Mouse (Mus musculus) cerebellum, adult 18-20 months (tissue): ENCODE measurements around the gene Rassf1.

Experiments
- DNase-seq, 2 experiments: peaks; one replicate each; pipeline ENCODE4 v3.0.0; 2021

The Rassf1 gene

DNA sequence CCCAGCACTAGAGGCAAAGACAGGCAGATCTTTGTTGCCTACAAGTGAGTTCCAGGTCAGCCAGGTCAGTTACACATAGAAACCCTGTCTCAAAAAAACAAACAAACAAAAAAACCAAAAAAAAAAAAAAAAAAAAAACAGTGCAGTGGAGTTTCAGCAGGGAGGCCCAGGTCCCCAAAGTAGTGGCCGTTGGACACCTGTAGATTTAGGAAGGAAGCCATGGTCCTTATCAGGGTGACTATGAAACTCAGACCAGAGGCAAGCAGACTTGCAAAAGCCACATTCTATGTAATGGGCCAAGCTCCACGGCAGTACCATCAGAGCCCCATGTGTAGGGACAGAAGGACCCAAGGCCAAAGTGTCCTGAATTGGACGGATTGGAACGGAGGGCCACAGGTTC, 30.2 kb downstream of the Rassf1 start:
- DNase-seq, result no peak

DNA sequence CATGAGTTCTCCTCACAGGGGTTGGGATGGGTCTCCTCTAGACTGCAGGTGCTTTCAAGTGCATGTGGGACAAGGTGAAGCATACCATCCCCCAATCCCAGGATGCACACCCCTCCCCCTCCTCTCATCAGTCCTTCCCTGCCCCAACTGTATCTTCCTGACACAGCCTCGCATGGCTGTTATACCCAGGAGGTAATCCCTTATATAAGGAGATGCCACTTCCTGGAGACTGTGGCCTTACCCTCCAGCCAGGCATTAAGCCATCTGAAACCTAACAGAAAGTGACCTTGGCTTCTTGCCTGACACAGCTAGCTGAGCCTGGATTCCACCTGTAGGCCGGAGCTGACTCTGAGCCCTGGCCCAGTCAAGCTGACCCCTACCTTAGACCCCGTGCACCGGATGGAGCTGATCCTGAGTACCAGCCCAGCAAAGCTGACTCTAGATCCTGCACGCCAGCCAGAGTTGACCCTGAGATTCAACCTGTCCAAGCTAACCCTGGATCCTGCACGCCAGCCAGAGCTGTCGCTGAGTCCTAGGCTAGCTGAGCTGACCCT, 31.2 kb downstream of the Rassf1 start:
- peak in 1 of 2 experiments; percentile 25 for DNase-seq

DNA sequence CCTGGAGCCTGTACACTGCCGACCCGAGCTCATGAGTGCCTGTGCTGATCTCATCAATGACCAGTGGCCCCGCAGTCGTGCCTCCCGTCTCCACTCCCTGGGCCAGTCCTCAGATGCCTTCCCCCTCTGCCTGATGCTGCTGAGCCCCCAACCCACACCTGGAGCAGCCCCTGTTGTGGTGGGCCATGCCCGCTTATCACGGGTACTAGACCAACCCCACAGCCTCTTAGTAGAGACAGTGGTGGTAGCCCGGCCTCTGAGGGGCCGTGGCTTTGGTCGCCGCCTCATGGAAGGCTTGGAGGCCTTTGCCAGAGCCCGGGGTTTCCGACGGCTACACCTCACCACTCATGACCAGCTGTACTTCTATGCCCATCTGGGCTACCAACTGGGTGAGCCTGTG, 31.8 kb downstream of the Rassf1 start:
- no peak for DNase-seq

DNA sequence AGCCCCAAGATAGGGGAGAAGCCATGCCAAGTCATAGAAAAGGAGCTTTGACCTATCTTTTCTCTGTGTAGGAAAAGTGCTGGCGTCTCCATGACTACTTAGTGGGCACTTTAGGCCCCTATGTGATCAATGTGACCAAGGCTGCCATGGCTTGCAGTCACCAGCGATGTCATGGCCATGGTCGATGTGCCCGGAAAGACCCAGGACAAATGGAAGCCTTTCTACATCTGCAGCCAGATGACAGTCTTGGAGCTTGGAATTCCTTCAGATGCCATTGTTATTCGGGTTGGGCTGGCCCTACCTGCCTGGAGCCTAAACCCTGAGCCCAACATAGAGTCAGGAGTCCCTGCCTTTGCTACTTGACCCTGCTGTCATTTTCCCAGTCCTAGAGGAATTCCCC, 35.1 kb downstream of the Rassf1 start:
- DNase-seq, result peak in 1 of 2 experiments; percentile 34

DNA sequence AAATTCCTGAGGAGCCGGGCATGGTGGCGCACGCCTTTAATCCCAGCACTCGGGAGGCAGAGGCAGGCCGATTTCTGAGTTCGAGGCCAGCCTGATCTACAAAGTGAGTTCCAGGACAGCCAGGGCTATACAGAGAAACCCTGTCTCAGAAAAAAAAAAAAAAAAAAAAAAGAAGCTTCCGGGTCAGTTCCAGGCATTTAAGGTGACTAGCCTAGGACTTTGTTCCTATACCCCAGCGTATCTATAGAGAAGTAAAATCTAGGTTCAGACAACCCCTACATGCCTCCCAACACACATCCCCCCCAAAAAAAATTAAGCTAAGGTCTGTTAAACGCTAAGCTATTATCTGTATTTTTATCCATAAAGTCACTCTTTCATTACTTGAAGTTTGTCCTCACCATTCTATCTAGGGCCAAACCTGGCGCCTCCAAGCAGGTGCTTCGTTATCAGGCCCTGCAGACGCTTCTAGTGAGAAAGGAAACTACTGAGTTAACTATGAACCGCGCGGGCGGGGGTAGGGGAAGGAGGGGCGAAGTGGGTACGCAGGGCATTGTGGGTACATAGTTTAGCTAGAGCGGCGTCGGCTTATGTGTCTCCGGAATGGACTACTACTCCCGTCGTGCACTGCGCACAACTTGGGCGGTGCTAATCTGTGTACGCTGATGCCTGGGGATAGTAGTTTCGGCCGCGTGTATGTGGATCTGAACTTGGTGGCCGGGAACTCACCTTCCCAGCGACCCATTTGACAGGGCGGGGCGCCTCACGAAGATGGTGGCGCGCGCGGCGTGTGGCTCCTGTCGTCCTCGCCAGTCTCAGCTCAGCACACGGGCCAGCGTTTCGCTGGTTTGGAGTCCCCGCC, 35.8 kb downstream of the Rassf1 start, which contains the start of gene Ifrd2:
TSS of gene Ifrd2 (plus strand) at position 669 of the 859 bp plus-strand sequence.
- DNase-seq, result peak; percentile 95 to 100

DNA sequence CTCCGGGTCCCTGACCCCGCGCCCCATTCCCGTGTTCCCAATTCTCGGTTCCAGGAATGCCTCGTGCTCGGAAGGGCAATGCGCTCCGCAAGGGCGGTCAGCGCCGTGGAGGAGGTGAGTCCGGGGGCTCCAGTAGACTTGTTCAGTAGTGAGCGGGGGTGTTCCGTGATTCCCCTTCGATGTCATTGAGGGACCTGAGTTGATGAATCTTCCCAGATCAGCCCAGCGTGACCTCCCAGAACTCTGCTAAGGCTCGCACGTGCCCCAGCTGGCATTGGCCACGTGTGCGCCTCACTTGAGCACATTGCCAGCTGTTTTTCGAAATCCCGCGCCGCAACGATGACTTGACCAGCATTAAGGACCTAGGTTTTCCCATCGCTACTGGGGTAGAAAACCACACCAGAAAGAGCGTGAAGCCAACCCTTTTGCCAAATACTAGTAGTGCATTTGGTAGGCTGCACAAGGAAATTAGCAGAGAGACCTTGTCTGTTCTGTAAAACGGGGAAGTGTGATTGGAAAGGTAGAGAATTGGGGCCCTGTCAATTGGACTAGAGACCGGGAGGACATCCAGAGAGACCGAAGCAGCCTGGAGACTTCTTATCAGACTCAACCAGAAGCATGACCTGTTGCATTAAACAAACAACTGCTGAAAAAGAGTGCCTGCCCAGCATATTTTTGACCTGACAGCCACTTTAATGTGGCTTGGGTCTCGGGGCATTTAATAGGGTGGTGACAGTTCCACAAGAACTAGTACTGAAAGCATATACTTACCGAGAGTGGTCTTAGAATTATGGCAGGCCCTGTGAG, 36.7 kb downstream of the Rassf1 start:
- no peak for DNase-seq

DNA sequence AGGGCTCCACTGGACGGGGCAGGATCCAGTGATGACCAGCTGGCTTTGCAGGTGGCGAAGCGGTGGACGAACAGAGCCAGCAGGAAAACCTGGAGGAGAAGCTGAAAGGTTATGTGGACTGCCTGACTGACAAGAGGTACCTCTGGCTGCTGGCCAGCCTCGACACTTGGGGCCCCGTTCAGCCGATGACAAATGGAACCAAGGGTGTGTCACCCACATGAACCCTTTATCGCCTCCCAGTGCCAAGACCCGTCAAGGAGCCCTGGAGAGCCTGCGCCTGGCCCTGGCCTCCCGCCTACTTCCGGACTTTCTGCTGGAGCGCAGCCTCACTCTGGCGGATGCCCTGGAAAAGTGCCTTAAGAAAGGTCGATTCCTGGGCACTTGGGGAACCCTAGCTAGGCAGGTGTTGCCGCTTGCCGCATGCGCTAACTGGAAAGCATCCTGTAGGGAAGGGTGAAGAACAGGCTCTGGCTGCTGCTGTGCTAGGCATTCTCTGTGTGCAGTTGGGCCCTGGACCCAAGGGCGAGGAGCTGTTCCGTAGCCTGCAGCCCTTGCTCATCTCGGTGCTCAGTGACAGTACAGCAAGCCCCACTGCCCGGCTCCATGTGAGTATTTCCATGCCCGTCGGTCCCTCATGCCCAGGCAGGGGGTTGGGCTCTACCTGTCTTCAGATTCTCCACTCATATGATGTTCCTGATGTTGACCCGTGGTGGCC, 38.9 kb downstream of the Rassf1 start:
- DNase-seq, result peak in 1 of 2 experiments; percentile 45

DNA sequence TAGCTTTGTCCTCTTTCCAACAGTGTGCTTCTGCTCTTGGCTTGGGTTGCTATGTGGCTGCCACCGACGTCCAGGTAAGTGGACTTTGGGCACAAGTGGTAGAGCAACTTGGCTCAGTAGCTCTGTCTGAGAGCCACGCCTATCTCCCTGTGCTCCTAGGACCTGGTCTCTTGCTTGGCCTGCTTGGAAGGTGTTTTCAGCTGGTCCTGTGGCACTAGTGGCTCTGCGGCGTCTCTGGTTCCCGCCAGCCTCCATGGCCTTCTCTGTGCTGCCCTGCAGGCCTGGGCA, 39.4 kb downstream of the Rassf1 start:
- no peak for DNase-seq

DNA sequence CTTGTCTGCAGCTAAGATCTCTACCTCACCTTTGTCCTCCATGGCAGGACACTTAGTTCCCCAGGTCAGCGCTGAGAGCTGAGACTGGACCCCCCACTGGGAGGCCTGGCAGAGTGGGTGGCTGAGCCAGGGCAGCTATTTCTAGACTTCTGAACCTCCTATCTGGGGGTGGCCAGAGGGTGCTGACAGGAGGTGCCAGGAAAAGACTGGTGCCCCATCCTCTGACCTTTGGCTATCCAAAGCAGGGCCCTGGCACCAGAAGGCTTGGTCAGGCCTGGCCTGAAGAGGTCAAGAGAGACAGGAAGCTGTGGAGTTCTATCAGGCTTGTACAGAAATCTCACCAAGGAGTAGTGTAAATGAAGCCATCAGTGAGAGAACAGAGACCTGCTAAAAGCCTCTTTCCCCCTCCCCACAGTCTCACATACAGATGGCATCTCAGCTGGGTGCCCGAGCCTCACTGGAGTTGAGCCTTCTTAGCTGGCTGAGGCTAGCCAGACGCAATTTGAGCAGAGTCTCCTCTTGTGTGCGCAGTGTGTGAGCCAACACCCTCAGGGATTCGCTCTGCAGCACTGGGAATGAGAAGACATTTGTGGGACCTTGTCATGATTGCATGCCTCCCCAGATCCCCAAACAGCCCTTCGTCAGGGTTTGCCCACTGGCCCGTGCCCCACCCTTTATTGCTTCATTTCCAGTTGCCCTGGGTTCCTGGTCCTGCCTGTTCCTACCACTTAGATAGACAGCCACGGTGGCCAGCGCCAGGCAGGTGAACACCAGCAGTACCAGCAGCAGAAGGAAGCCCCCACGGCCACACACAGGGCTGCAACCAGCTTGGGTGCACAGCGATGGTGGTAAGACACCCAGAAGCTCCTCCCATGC, 42.0 kb downstream of the Rassf1 start:
- peak; percentile 88 to 93 for DNase-seq

DNA sequence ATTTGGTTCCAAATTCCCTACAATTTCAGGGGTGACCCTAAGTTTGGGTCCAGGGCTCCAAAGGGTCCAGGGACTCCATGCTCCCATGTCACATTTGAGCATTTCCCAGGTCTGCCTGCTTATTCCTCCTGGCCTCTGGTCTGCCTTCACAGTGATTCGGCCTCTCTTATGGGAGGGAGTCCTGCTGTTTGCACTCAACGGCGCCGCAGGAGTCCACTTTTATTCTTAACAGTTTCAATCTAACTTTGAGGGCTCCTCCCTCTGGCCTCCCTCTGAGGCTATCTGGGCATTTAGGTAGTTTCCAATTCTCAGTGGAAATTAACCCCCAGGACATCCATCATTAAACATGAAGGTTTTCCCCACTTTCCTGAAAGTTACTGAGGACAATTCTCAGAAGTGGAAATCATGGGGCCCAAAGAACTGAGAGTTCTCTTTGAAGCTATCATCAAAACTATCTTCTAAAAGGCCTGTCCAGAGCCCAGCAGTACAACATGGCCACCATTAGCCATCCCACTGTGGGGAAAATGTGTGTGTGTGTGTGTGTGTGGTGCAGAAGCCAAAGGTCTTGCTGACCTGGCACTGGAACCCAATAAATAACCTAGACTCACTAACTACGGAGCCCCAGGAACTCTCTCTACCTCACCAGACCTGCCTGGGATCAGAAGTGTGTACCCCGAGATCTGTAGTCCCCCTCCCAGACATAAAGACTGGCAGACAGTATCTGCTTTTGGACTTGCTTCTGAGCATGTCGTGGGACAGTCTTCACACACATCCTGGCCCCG, 43.1 kb downstream of the Rassf1 start:
- no peak for DNase-seq

DNA sequence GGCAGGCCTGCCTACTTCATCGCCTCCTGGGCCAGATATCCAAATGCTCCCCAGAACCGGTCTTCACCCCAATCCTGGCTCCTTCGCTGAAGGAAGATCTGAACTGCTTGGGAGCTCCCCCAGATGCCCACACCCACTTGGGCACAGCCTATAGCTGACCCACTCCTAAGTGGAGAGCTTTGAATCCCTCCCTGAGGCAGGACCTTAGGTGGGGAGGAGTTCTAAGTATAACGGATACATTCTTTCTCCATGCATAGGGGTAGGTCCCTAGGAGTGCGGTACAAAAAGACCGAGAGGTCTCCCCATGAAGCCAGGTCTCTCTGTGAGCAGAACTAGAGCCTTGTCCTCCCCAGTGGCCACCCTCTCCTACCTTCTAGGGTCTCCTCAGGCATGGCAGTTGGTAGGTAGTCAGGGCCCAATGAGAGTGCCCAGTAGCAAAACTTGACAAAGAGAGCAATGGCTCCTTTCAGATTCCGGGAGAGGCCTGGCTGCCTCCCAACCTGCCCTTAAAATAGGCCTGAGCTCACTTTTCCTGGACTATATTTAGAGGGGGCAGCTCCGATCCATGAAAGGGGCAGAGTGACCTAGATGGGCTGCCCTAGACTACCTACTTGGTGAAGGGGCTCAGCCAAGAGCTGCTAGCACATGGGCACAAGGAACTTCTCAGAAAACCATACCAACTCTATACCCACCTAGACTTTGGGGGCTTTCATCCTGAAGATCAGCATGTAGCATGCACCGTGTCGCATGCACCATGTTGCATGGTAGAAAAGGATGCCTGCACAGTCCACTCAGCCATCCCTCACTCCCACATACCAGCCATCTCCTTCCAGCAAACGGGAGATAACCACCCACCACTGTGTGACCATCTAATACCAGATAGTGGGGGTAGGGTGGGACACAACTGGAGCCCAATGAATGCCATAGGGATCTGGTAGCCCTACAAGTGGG, 45.5 kb downstream of the Rassf1 start:
- no peak for DNase-seq

DNA sequence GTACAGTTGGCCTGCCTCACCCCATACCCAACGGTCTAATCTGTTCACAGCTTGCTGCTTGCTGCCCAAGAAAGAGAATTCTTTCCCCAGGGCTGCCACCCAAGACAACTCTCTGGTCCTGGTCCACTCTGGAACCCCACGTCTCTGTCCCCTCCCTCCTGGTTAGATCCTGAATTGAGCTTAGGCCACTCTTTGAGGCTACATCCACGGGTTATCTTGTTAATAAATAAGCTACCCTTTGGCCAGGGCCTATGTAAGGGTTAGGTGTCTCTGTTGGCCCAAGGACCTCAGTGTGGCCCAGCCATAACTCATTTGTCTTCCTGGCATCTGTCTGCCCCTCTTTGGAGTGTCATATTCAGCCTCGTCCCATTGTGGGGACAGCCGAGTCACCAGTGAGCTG, 47.0 kb downstream of the Rassf1 start:
- DNase-seq, result no peak

DNA sequence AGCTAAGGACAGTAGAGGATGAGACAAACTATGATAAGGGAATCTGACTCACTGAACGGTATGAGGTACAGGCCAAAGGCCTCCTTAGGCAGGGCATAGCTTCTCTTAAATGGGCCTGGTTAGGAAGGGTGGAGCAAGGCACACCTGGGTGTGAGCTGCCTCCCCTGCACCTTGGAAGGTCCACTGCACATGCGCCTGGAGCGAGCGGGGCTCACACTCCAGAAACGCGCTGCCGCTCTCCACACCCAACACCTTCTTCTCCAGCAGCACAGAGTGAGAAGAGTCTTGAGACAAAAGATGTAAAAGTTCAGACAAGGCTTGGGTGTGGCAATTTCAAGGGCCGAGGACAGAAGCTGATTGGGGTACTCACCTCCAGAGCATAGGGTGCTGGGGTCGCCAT, 48.1 kb downstream of the Rassf1 start:
- peak in 1 of 2 experiments; percentile 18 for DNase-seq

DNA sequence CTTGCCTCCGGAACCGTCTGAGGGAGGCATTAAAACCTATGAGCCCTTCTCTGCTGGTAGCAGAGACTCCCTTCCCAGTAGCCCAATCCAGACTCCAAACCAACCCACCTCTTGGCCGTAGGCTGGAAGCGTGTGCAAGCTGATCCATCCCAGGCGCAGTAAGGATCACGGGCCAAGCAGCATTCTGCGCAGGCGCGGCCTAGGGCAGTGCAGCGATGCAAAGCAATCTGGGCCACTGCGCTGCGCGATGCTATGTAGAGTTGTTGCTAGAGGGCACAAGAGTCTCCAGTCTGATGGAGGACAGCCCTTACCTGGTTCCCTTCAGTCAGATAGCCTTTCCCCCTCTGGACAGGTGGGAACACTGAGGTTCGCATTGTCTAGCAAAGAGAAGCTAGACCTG, 48.5 kb downstream of the Rassf1 start:
- peak; percentile 68 to 72 for DNase-seq

DNA sequence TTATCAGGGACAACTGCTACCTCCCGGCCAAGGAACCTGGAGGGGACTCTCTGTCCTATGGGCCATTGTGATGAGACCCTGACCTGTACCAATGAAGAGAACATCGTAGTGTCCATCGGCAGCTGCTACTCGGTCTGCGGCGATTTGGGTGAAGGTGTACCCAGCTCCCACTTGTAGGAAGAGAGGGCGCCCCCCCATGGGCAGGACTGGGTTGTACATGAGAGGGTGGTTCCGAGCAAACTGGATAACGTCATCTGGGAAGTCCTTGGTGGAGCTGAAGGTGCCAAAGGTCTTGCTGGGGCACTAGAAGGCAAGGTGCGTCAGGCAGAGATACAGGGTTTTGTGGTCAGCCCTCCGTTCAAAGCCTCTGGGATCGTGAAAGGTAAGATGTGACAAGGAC, 49.4 kb downstream of the Rassf1 start:
- peak in 1 of 2 experiments; percentile 40 for DNase-seq

DNA sequence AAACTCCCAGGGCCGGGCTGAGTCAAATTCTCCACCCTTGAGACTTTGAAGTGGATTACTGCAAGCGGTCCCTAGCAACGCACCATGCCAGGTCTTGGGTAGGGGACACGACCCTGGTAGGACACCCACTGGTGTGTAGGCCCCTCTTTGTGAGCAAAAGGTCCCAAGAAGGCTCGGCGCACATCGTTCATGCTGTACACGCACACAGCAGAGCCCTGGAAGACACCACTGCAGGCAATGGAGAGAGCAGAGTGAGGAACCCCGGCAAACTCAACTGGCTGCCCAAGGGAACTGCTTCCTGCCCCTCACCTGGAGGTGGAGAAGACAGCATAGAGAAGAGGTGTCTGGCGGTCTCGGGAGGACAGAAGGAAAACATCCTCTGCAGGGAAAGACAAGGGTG, 49.9 kb downstream of the Rassf1 start:
- DNase-seq, result no peak

DNA sequence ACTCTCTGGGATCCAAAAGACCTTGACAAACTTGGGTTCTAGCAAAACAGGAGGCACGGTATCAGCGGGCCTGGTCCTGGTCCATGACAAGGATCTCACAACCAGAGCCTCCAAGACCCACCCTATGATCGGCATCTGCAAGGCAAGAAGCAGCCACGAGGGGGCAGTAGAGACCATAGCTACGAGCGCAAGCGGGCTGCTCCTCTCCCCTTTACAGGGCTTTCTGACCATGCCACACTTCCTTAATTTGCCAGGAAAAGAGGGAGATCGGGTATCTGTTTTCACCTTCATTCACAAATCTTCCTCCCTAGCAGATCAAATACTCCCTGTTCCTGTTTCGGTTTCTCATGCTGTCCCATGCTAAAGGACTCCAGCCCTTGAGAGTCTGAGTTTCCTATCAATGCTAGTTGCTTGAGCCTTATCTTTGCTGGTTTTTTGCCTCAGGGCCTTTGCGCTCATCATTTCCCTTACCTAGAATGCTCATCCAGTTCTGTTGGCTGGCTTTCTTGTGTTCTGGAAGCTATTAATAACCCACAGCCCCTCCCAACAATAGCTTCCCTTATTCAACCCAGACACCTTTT, 50.8 kb downstream of the Rassf1 start:
- DNase-seq, result peak; percentile 91 to 94

DNA sequence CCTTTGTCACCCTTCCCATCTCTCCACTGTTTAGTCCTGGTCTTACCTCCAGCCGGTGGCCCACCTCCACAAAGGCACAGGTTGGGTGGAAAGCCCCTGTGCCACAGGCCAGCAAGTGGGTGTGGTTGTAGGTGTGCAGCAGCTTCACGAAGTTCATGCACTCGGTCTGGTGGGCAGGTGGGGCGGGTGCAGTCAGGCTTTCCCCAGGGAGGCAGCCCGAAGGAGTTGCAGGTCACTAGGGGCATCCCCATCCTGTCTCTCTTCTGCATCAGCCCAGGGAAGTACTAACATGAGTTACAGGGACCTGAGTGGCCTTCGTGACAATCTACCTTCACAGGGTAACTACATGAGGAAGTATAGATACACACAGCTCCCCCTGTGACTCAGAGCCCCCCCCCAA, 51.9 kb downstream of the Rassf1 start:
- DNase-seq, result no peak

DNA sequence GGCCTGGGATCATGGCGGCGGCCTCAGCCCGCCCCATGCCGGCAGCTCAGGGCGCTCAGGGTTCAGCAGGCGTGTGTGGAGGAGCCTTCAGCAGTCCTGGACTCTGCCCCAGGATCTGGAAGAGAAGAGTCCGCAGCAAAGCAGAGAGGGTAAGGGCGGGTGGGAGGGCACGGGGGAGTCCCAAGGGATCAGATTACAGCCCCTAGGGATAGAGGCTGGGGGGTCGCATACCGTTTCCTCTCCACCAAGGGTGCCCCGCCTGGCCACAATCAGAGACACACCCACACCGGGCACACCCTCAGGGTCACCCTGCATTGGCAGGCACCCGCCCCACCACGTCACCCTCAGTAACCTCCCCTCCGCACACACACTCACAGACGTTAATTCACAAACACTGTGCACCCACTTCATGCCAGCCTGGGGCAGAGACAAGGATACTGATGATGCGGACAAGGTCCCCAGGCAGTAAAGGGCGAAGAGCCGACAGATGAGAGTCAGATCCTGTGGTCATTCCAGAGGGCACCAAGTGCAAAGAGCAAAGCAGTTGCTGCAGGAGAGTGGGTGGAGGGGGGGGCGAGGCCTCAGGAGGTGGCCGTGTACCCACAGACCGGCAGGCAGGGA, 53.8 kb downstream of the Rassf1 start:
- no peak for DNase-seq
